ENCODE assay signal across 20 mouse cellular contexts in the genomic region with DNA sequence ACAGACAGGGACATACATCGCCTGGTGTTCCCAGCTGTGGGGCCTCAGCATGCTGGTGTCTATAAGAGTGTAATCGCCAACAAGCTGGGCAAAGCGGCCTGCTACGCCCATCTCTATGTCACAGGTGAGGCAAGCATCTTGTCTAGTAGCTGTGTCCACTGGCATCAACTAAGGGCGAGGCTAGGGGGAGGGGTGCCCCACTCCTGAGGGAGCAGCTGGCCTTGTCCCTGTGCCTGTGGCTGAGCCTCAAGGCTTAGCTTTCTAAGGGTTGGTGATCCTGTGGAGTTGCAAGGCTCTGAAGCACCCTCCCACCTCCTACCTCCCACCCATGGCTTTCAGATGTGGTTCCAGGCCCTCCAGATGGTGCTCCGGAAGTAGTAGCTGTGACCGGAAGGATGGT. TPM values are rescaled to one million over a fixed set of nuclear protein-coding genes. Genes with fewer than 3 reads are reported as not detected.
"Had no signal": no experiment of that assay in that cellular context is flagged by ENCODE, and none has a peak within 500 bp of the region (broad histone marks: within the 10 kb centered on the region; RNA-seq: fewer than 3 reads in every experiment).

No protein-coding gene starts in this region.

- H3K9me3 ChIP-seq: lung, embryonic 15.5 days; megakaryocyte, embryonic 14.5 days; midbrain, embryonic 13.5 days; midbrain, embryonic 15.5 days; neural tube, embryonic 12.5 days; stomach, embryonic 15.5 days had no signal

- H3K9ac ChIP-seq: lung, embryonic 15.5 days; midbrain, embryonic 13.5 days; midbrain, embryonic 15.5 days; neural tube, embryonic 12.5 days; stomach, embryonic 15.5 days had no signal

- H3K27me3 ChIP-seq: lung, embryonic 15.5 days; midbrain, embryonic 13.5 days; midbrain, embryonic 15.5 days; neural tube, embryonic 12.5 days; stomach, embryonic 15.5 days had no signal

- H3K4me3 ChIP-seq: lung, embryonic 15.5 days; midbrain, embryonic 13.5 days; midbrain, embryonic 15.5 days; neural tube, embryonic 12.5 days; stomach, embryonic 15.5 days had no signal

- H3K4me2 ChIP-seq: lung, embryonic 15.5 days; midbrain, embryonic 11.5 days; midbrain, embryonic 13.5 days; midbrain, embryonic 15.5 days; neural tube, embryonic 12.5 days; stomach, embryonic 15.5 days had no signal

- ATAC-seq: lung, postnatal 0 days; midbrain, embryonic 15.5 days had no signal

- DNase-seq: lung, adult 2 months; lung, postnatal 14 days; lung, postnatal 36 days; right cerebral cortex, postnatal 14 days; thymus, adult 2 months; thymus, postnatal 14 days; thymus, postnatal 36 days had no signal

- H3K27ac ChIP-seq: lung, embryonic 15.5 days; macrophage; midbrain, embryonic 13.5 days; midbrain, embryonic 15.5 days; neural tube, embryonic 12.5 days; stomach, embryonic 15.5 days; stomach, postnatal 0 days had no signal

- H3K4me1 ChIP-seq: lung, embryonic 15.5 days; midbrain, embryonic 15.5 days; stomach, embryonic 15.5 days had no signal

RNA-seq across cellular contexts. Expression of gene Speg, which starts 34.9 kb away (rescaled TPM):
- total RNA-seq: megakaryocyte progenitor cell, adult 5-6 weeks; monocyte, adult 5-6 weeks; neutrophil, adult 5-6 weeks had no signal

RNA-seq across cellular contexts. Expression of gene Asic4, which starts 40.3 kb away (rescaled TPM):
- total RNA-seq: megakaryocyte progenitor cell, adult 5-6 weeks; monocyte, adult 5-6 weeks; neutrophil, adult 5-6 weeks had no signal
- polyA plus RNA-seq: lung, adult 2 months; lung, postnatal 0 days; macrophage had no signal

RNA-seq across cellular contexts. Expression of gene Des, which starts 49.8 kb away (rescaled TPM):
- total RNA-seq: megakaryocyte progenitor cell, adult 5-6 weeks; monocyte, adult 5-6 weeks; neutrophil, adult 5-6 weeks had no signal
- polyA plus RNA-seq: macrophage had no signal
